Mouse (Mus musculus) kidney, embryonic 14.5 days (tissue): Measurements from ENCODE around the gene Cwf19l1. TPM values are rescaled to one million over a fixed set of nuclear protein-coding genes. Genes with fewer than 3 reads are reported as not detected.

Experiments
- ATAC-seq: fragments of 200-750 bp; cut with Nextera tagmentation; 2 replicates; pipeline ENCODE4 v1.8.0; 2017; ENCODE audit warnings: moderate number of reproducible peaks, mild to moderate bottlenecking, moderate TSS enrichment, moderate library complexity; ENCODE audit not compliant: low FRiP score, low TSS enrichment
- H3K27ac ChIP-seq: fragments of 300-500 bp; sonication (generic); 2 replicates; pipeline ENCODE4 v1.5.1; 2014; ENCODE audit warnings: low read depth, mild to moderate bottlenecking, low read length, moderate library complexity, mixed read lengths
- H3K27me3 ChIP-seq: fragments of 300-500 bp; sonication (generic); 2 replicates; pipeline ENCODE4 v1.6.1; 2014; ENCODE audit warnings: mild to moderate bottlenecking, low read length; ENCODE audit not compliant: control insufficient read depth, insufficient read depth
- H3K36me3 ChIP-seq: fragments of 300-500 bp; sonication (generic); 2 replicates; pipeline ENCODE4 v1.6.1; 2014; ENCODE audit warnings: low read length, mixed read lengths; ENCODE audit not compliant: control insufficient read depth, insufficient read depth
- H3K4me1 ChIP-seq: fragments of 300-500 bp; sonication (generic); 2 replicates; pipeline ENCODE4 v1.6.1; 2014; ENCODE audit warnings: low read length, mixed read lengths; ENCODE audit not compliant: control insufficient read depth, insufficient read depth
- H3K4me2 ChIP-seq: fragments of 300-500 bp; sonication (generic); replicated peaks from 2 replicates; pipeline ENCODE4 v1.6.1; 2014; ENCODE audit warnings: low read depth, mild to moderate bottlenecking, low read length
- H3K4me3 ChIP-seq: fragments of 300-500 bp; sonication (generic); 2 replicates; pipeline ENCODE4 v1.5.1; 2014; ENCODE audit warnings: mild to moderate bottlenecking, low read length
- H3K9ac ChIP-seq: fragments of 300-500 bp; sonication (generic); 2 replicates; pipeline ENCODE4 v1.6.1; 2014; ENCODE audit warnings: low read depth, mild to moderate bottlenecking, low read length, moderate library complexity
- H3K9me3 ChIP-seq: fragments of 300-500 bp; sonication (generic); 2 replicates; pipeline ENCODE4 v1.6.1; 2016; ENCODE audit warnings: low read length; ENCODE audit not compliant: control insufficient read depth
- WGBS: fragments of 180-500 bp; shearing (Covaris S2); extraction: QIAGEN DNeasy Blood & Tissue Kit; methylation state at CpG from one replicate; pipeline ENCODE4 v1.1.7; 2014; 5-methylcytosine and 5-hydroxymethylcytosine counted together
- polyA plus RNA-seq: library from polyadenylated mRNA; unstranded; fragments of >200 nt; fragmentation: Nextera tagmentation; extraction: Ambion mirVana; gene quantifications from 2 replicates; pipeline ENCODE4 v1.2.1, GENCODE M21; 2014

The Cwf19l1 gene
- polyA plus RNA-seq, 1 experiment from 2014 or later, result 39.2 TPM

GRCm38 (mm10) chr19:44148991-44149390 is 13.3 kb upstream of the Cwf19l1 start:
- Histone ChIP-seq H3K9me3 (no peaks in the 10 kb centered on the region), H3K4me1 (peaks cover 8% of the 10 kb centered on the region), H3K9ac (no peak overlapping the region), H3K4me2 (no peak overlapping the region), H3K36me3 (no peaks in the 10 kb centered on the region; the same call in 1 of the 2 replicates), H3K4me3 (no peak overlapping the region), H3K27ac (no peak overlapping the region), H3K27me3 (no peaks in the 10 kb centered on the region; the same call in 1 of the 2 replicates)
- WGBS, result 82% methylated on average over 2 of the region's 2 CpGs
- no peak for ATAC-seq

- peaks cover 8% of the 10 kb centered on the region for H3K4me1 ChIP-seq
- no peak overlapping the region for H3K9ac ChIP-seq
- no peak for ATAC-seq
- no peak overlapping the region for H3K27ac ChIP-seq
- WGBS, result 34% methylated on average over 2 of the region's 2 CpGs
- no peak overlapping the region for H3K4me3 ChIP-seq
- no peaks in the 10 kb centered on the region for H3K9me3 ChIP-seq
- H3K4me2 ChIP-seq, result no peak overlapping the region
- H3K36me3 ChIP-seq, result peaks cover 4% of the 10 kb centered on the region; the same call in 1 of the 2 replicates
- H3K27me3 ChIP-seq, result no peaks in the 10 kb centered on the region; the same call in 1 of the 2 replicates
Measured at GRCm38 (mm10) chr19:44148345-44148744, 12.7 kb upstream of the Cwf19l1 start.

- WGBS, result 95% methylated on average over 8 of the region's 8 CpGs
- H3K9me3 ChIP-seq, result no peaks in the 10 kb centered on the region
- H3K27me3 ChIP-seq, result no peaks in the 10 kb centered on the region; the same call in 1 of the 2 replicates
- no peak overlapping the region for H3K4me2 ChIP-seq
- H3K4me3 ChIP-seq, result no peak overlapping the region
- no peak overlapping the region for H3K27ac ChIP-seq
- peaks cover 16% of the 10 kb centered on the region for H3K36me3 ChIP-seq
- H3K9ac ChIP-seq, result no peak overlapping the region
- peaks cover 8% of the 10 kb centered on the region for H3K4me1 ChIP-seq
- ATAC-seq, result no peak
Measured at GRCm38 (mm10) chr19:44146951-44147350, 11.3 kb upstream of the Cwf19l1 start.

GRCm38 (mm10) chr19:44146568-44146879 is 10.8 kb upstream of the Cwf19l1 start:
- no peaks in the 10 kb centered on the region; the same call in 1 of the 2 replicates for H3K9me3 ChIP-seq
- H3K4me3 ChIP-seq, result peak overlapping the region; percentile 73
- ATAC-seq, result peak; percentile 48
- WGBS, result 65% methylated on average over 9 of the region's 9 CpGs
- H3K4me1 ChIP-seq, result peaks cover 8% of the 10 kb centered on the region
- H3K36me3 ChIP-seq, result peaks cover 20% of the 10 kb centered on the region
- H3K9ac ChIP-seq, result peak overlapping the region; percentile 69; the same call in 1 of the 2 replicates
- H3K4me2 ChIP-seq, result peak overlapping the region; percentile 75
- H3K27me3 ChIP-seq, result no peaks in the 10 kb centered on the region; the same call in 1 of the 2 replicates
- no peak overlapping the region for H3K27ac ChIP-seq

- Histone ChIP-seq H3K4me2 (peak within 1 kb of the TSS; percentile 75), H3K27ac (no peak within 1 kb of the TSS), H3K9me3 (no peaks in the 10 kb centered on the region; the same call in 1 of the 2 replicates), H3K9ac (peak within 1 kb of the TSS; percentile 69), H3K27me3 (no peaks in the 10 kb centered on the region; the same call in 1 of the 2 replicates), H3K4me3 (peak within 1 kb of the TSS; percentile 73), H3K4me1 (peaks cover 8% of the 10 kb centered on the region), H3K36me3 (peaks cover 26% of the 10 kb centered on the region)
- 1% methylated on average over 46 of the region's 46 CpGs for WGBS
- ATAC-seq, result peak; percentile 89
Measured at GRCm38 (mm10) chr19:44145702-44146567, 10.3 kb upstream of the Cwf19l1 start, which contains the start of gene Bloc1s2. Gene Bloc1s2, minus strand, starts transcription at chr19:44146446.

GRCm38 (mm10) chr19:44144366-44144765 is 8.7 kb upstream of the Cwf19l1 start:
- no peak overlapping the region for H3K9ac ChIP-seq
- H3K27ac ChIP-seq, result no peak overlapping the region
- H3K9me3 ChIP-seq, result no peaks in the 10 kb centered on the region; the same call in 1 of the 2 replicates
- H3K27me3 ChIP-seq, result no peaks in the 10 kb centered on the region; the same call in 1 of the 2 replicates
- H3K4me3 ChIP-seq, result no peak overlapping the region
- ATAC-seq, result no peak
- H3K36me3 ChIP-seq, result peaks cover 34% of the 10 kb centered on the region
- H3K4me2 ChIP-seq, result no peak overlapping the region
- H3K4me1 ChIP-seq, result peaks cover 8% of the 10 kb centered on the region
- 84% methylated on average over 9 of the region's 9 CpGs for WGBS

- WGBS, result 25% methylated on average over 7 of the region's 7 CpGs
- Histone ChIP-seq H3K36me3 (peaks cover 26% of the 10 kb centered on the region), H3K27ac (no peak overlapping the region), H3K9ac (no peak overlapping the region), H3K4me2 (peak overlapping the region; percentile 52), H3K4me1 (peaks cover 5% of the 10 kb centered on the region), H3K9me3 (no peaks in the 10 kb centered on the region), H3K27me3 (no peaks in the 10 kb centered on the region), H3K4me3 (peak overlapping the region; percentile 71)
- peak; percentile 18; the same call in 1 of the 2 replicates for ATAC-seq
Measured at GRCm38 (mm10) chr19:44135960-44136485, 347 bp upstream of the Cwf19l1 start.

- 90% methylated on average over 5 of the region's 5 CpGs for WGBS
- ATAC-seq, result no peak
- H3K9ac ChIP-seq, result no peak overlapping the region
- H3K4me3 ChIP-seq, result no peak overlapping the region
- H3K36me3 ChIP-seq, result peaks cover 38% of the 10 kb centered on the region
- no peaks in the 10 kb centered on the region for H3K9me3 ChIP-seq
- no peak overlapping the region for H3K4me2 ChIP-seq
- H3K27ac ChIP-seq, result no peak overlapping the region
- no peaks in the 10 kb centered on the region for H3K27me3 ChIP-seq
- H3K4me1 ChIP-seq, result peaks cover 5% of the 10 kb centered on the region
Measured at GRCm38 (mm10) chr19:44132917-44133316, 2.8 kb downstream of the Cwf19l1 start.

GRCm38 (mm10) chr19:44128560-44128959 is 7.1 kb downstream of the Cwf19l1 start:
- no peak overlapping the region for H3K4me2 ChIP-seq
- ATAC-seq, result no peak
- H3K27ac ChIP-seq, result no peak overlapping the region
- H3K9ac ChIP-seq, result no peak overlapping the region
- H3K4me3 ChIP-seq, result no peak overlapping the region
- H3K4me1 ChIP-seq, result no peaks in the 10 kb centered on the region
- no peaks in the 10 kb centered on the region for H3K9me3 ChIP-seq
- no peaks in the 10 kb centered on the region for H3K27me3 ChIP-seq
- peaks cover 79% of the 10 kb centered on the region for H3K36me3 ChIP-seq
- 94% methylated on average over 2 of the region's 2 CpGs for WGBS
